Mouse (Mus musculus): Measurements from ENCODE around the gene Ror1. TPM values are rescaled to one million over a fixed set of nuclear protein-coding genes. Genes with fewer than 3 reads are reported as not detected.

Ror1 gene
- total RNA-seq, 2 experiments from 2014 or later: 1.1 to 1.4 TPM

GRCm38 (mm10) chr4:100376163-100376562 is 280.6 kb downstream of the Ror1 start:
- no peak for DNase-seq (ENCODE audit: low spot score)

GRCm38 (mm10) chr4:100377231-100377630 is 281.6 kb downstream of the Ror1 start:
- no peak for DNase-seq (ENCODE audit: low spot score)

- DNase-seq (ENCODE audit: low spot score): no peak
Observed at GRCm38 (mm10) chr4:100377996-100378395, 282.4 kb downstream of the Ror1 start.

GRCm38 (mm10) chr4:100381760-100382159 is 286.2 kb downstream of the Ror1 start:
- DNase-seq (ENCODE audit: low spot score): no peak

- no peak for DNase-seq (ENCODE audit: low spot score)
Observed at GRCm38 (mm10) chr4:100386272-100386988, 290.8 kb downstream of the Ror1 start.

- no peak for DNase-seq (ENCODE audit: low spot score)
Observed at GRCm38 (mm10) chr4:100390436-100390835, 294.8 kb downstream of the Ror1 start.

- no peak for DNase-seq (ENCODE audit: low spot score)
Observed at GRCm38 (mm10) chr4:100391021-100391420, 295.4 kb downstream of the Ror1 start.

- DNase-seq (ENCODE audit: low spot score): no peak
Observed at GRCm38 (mm10) chr4:100393374-100394061, 297.9 kb downstream of the Ror1 start.

GRCm38 (mm10) chr4:100395407-100395806 is 299.8 kb downstream of the Ror1 start:
- peak; percentile 75 for DNase-seq (ENCODE audit: low spot score)

- no peak for DNase-seq (ENCODE audit: low spot score)
Observed at GRCm38 (mm10) chr4:100398079-100398478, 302.5 kb downstream of the Ror1 start.

- peak; percentile 29 for DNase-seq (ENCODE audit: low spot score)
Observed at GRCm38 (mm10) chr4:100401078-100401477, 305.5 kb downstream of the Ror1 start.

GRCm38 (mm10) chr4:100401581-100402470 is 306.2 kb downstream of the Ror1 start:
- DNase-seq (ENCODE audit: low spot score): peak; percentile 77

- DNase-seq (ENCODE audit: low spot score): peak; percentile 83
Observed at GRCm38 (mm10) chr4:100407261-100407874, 311.8 kb downstream of the Ror1 start.

GRCm38 (mm10) chr4:100409521-100409920 is 313.9 kb downstream of the Ror1 start:
- DNase-seq (ENCODE audit: low spot score): no peak

- no peak for DNase-seq (ENCODE audit: low spot score)
Observed at GRCm38 (mm10) chr4:100411841-100412539, 316.4 kb downstream of the Ror1 start.

- no peak for DNase-seq (ENCODE audit: low spot score)
Observed at GRCm38 (mm10) chr4:100422756-100423155, 327.2 kb downstream of the Ror1 start.

- DNase-seq (ENCODE audit: low spot score): no peak
Observed at GRCm38 (mm10) chr4:100426101-100426500, 330.5 kb downstream of the Ror1 start.

GRCm38 (mm10) chr4:100429371-100429900 is 333.8 kb downstream of the Ror1 start:
- DNase-seq (ENCODE audit: low spot score): peak; percentile 23

GRCm38 (mm10) chr4:100435281-100436168 is 339.9 kb downstream of the Ror1 start:
- no peak for DNase-seq (ENCODE audit: low spot score)

- DNase-seq (ENCODE audit: low spot score): no peak
Observed at GRCm38 (mm10) chr4:100436169-100436547, 340.6 kb downstream of the Ror1 start.

All from gastrocnemius, adult 18-20 months (tissue).